Mouse (Mus musculus): Measurements from ENCODE around the gene Nr4a3.

Gene Nr4a3

GRCm38 (mm10) chr4:48044491-48045211, at the start of gene Nr4a3:
Gene Nr4a3, plus strand, starts transcription at chr4:48045153.
- no peak for TF ChIP-seq GATA4 (IDR thresholded peaks at IDR 0.05; ENCODE audit: insufficient replicate concordance, low read length)

GRCm38 (mm10) chr4:48002969-48003368, 42.0 kb upstream of the Nr4a3 start:
- TF ChIP-seq GATA4 (IDR thresholded peaks at IDR 0.05; ENCODE audit: insufficient replicate concordance, low read length) = no peak

DNA sequence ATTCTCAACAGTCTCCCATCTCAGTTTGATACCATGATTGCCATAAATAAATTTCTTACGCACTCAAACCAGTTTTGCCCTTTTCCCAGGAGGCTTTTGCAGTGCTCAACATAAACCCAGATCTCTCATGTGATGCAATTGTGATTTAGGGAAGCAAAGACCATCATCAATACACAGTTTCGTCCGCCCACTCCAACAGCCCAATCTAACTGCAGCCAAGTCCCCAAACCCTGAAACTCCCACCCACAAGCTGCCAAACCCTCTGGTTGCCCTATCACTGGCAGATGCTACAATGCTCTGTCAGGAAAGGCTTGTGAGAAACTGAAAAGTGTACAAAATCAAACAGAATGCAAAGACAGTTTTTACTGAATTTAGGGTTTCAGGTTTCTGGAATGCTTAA, 41.5 kb upstream of the Nr4a3 start:
- TF ChIP-seq GATA4 (IDR thresholded peaks at IDR 0.05; ENCODE audit: insufficient replicate concordance, low read length) = no peak

- no peak for TF ChIP-seq GATA4 (IDR thresholded peaks at IDR 0.05; ENCODE audit: insufficient replicate concordance, low read length)
Measured at GRCm38 (mm10) chr4:48006355-48006754, 38.6 kb upstream of the Nr4a3 start.

DNA sequence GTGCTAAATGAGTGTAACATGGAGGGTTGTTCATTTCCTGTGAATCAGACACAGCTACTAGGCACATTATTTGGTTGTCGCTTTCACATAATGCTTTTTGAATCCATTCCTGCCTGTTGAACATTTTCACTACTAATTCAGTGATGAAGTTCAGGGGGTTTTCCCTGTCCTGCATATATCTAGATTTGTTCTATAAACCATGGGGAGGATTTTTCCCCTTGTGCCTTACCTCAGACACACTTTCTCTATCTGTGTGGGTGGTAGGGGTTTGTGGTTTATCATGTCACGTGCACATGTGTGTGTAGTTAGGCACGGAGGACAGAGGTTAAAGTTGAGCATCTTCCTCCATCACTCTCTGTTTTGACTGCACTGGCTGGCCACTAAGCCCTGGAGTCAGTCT, 32.7 kb upstream of the Nr4a3 start:
- no peak for TF ChIP-seq GATA4 (IDR thresholded peaks at IDR 0.05; ENCODE audit: insufficient replicate concordance, low read length)

GRCm38 (mm10) chr4:48022966-48023365, 22.0 kb upstream of the Nr4a3 start:
- TF ChIP-seq GATA4 (IDR thresholded peaks at IDR 0.05; ENCODE audit: insufficient replicate concordance, low read length) = no peak

GRCm38 (mm10) chr4:48029652-48030051, 15.3 kb upstream of the Nr4a3 start:
- TF ChIP-seq GATA4 (IDR thresholded peaks at IDR 0.05; ENCODE audit: insufficient replicate concordance, low read length) = no peak

GRCm38 (mm10) chr4:48034287-48034686, 10.7 kb upstream of the Nr4a3 start:
- no peak for TF ChIP-seq GATA4 (IDR thresholded peaks at IDR 0.05; ENCODE audit: insufficient replicate concordance, low read length)

DNA sequence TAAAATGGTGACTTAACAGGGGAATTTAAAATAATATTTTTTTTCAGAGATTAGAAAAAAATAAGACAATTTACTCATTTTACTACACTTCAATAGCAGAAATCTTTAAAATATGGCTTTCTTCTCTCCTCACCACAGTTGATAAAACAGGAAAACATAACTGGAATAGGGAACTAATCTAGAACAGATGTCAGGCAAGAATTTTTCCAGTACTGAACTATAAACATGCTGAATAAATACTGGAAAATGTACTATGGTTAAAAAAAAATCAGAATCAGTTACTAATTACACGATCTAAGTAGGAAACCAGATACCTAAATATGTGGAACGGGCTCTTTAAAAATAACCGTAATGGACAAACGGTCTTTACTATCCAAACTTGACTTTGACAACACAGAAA, 7.3 kb upstream of the Nr4a3 start:
- no peak for TF ChIP-seq GATA4 (IDR thresholded peaks at IDR 0.05; ENCODE audit: insufficient replicate concordance, low read length)

- no peak for TF ChIP-seq GATA4 (IDR thresholded peaks at IDR 0.05; ENCODE audit: insufficient replicate concordance, low read length)
Measured at GRCm38 (mm10) chr4:48038847-48039246, 6.1 kb upstream of the Nr4a3 start.

DNA sequence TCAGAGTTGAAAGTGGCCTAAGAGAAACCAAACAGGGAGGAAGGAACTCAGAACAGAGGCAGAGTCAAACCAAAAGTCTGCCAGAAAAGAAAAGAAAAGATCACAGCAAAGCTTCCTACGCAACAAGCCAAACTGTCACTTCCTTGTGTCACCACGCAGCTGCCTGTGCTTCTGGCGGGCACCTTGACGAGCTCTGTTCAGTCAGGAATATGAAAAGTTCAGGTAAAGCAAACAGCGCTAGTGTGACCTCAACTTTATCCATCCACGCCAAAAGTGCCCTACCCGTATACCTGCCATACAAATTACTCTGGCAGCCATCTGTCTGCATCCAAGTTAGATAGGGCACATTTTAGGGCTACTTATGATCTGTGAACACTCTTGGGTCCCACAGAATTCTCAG, 5.2 kb upstream of the Nr4a3 start:
- TF ChIP-seq GATA4 (IDR thresholded peaks at IDR 0.05; ENCODE audit: insufficient replicate concordance, low read length) = no peak

GRCm38 (mm10) chr4:48042466-48042785, 2.5 kb upstream of the Nr4a3 start:
- TF ChIP-seq GATA4 (IDR thresholded peaks at IDR 0.05; ENCODE audit: insufficient replicate concordance, low read length) = no peak

GRCm38 (mm10) chr4:48042786-48043701, 1.9 kb upstream of the Nr4a3 start:
- peak; percentile 96; the same call in 1 of the 2 replicates for TF ChIP-seq GATA4 (IDR thresholded peaks at IDR 0.05; ENCODE audit: insufficient replicate concordance, low read length)

DNA sequence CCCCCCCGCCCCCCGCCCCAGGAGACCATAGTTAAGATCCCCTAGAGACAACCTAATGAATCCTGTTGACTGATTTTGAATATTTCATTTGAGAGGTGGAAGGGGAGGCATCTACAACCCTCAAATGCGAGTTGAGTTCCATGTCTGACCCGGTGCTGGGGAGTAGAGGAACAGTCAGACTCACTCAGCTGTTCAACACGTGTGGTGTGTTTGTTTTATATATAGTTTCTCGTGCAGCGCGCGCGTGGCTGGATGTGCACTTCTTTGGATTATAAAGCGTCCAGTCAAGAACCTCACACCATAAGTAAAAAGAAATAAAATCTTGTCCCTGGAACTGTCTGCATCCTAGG, 837 bp upstream of the Nr4a3 start:
- no peak for TF ChIP-seq GATA4 (IDR thresholded peaks at IDR 0.05; ENCODE audit: insufficient replicate concordance, low read length)

DNA sequence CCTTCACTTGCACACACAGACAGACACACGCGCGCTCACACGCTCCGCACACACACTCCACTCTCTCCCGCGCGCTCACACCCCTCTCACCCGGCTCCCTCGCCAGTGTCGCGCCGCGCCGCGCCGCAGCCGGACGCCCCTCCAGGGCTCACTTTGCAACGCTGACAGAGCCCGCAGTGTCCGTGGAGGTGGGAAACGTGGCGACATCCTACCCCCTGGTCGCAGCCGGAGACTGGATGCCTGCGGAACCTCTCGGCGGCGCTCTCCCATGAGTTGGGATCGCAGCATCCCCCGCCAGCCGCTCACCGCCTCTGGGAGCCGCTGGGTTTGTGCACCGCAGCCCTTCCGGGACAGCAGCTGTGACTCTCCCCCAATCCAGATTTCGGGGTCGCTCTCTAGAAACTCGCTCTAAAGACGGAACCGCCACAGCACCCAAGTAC, 348 bp downstream of the Nr4a3 start:
- no peak for TF ChIP-seq GATA4 (IDR thresholded peaks at IDR 0.05; ENCODE audit: insufficient replicate concordance, low read length)

DNA sequence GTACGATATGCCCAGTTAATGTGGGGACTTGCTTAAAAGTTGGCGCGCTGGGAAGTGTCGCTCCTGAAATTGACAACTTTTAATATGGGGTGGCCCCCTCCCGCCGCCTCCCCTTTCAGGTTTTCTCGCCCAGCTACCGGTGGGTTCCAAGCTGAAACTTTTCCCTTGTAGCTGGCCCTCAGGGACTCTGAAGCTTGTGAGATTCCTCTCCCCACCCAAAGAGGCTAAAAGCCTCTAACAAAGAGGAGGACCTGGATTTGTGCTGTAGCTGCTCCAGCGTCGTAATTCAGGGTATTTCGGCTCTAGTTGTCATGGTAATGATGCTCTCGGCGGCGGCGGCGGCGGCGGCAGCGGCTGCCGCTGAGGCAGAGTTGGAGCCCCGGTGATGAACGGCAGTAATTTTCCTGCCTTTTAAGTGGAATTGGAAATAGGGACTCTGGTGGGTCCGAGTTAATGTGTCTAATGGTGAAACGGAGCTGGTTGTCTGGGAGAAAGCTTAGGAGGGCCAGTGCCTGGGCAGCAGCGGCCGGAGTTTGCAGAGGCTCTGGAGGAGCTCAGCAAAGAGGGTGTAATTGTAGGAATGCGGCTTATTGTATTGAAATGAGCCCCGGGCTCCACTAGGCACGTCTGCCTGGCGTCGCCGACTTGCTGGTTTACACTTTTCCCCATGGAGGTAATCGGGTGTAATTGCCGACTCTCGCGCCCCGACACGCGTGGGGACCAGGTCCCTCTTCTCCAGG, 938 bp downstream of the Nr4a3 start:
- no peak for TF ChIP-seq GATA4 (IDR thresholded peaks at IDR 0.05; ENCODE audit: insufficient replicate concordance, low read length)
